Mouse (Mus musculus) frontal cortex, postnatal 14 days (tissue): ENCODE data around the gene Cdc37l1.

ENCODE experiments used
- DNase-seq, 2 experiments: peaks; one replicate each; pipeline ENCODE4 v3.0.0; 2022; ENCODE audit warnings: low spot score in 2 of 2

Gene Cdc37l1

DNA sequence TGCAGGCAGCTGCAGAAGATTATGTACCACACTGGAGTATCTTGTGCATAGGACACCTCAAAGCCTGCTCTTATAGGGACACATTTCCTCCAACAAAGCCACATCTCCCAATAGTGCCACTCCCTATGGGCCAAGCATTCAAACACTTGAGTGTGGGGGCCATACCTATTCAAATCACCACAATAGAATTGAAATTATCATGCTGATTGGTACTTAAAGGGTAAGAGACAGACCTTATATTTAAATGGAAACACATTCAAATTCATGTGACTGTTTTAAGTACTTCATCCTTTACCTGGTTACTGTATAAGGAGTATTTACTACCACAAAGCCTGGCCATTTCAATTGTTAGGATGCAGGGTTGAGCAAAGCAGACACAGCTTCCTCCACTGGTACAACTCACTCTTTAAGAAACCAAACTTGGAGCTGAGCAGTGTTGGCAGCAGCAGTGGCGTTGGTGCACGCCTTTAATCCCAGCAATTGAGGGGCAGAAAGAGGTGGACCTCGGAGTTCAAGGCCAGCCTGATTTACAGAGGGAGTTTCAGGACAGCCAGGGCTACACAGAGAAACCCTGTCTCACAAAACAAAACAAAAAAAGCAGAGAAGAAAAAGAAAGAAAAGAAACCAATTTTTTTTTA lies 18.0 kb downstream of the Cdc37l1 start:
- DNase-seq: no peak

DNA sequence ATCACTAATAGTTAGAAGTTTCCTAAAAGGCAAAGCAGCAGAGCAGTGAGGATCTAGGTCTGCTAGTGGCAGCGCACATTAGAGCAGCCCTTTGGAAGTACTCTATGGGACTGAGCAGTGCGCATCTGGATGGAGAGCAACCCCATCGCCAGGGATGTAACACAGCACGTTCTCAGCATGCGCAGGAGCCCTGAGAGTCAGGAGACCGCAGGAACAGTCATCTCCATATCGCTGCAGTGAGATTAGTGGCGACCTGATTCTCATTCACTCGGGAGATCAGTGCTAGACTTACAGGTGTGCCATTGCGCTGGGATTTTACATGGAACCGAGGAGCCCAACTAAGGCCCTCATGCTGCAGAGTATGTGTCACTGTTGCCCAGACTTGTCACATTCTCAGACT lies 18.9 kb downstream of the Cdc37l1 start:
- DNase-seq: no peak

DNA sequence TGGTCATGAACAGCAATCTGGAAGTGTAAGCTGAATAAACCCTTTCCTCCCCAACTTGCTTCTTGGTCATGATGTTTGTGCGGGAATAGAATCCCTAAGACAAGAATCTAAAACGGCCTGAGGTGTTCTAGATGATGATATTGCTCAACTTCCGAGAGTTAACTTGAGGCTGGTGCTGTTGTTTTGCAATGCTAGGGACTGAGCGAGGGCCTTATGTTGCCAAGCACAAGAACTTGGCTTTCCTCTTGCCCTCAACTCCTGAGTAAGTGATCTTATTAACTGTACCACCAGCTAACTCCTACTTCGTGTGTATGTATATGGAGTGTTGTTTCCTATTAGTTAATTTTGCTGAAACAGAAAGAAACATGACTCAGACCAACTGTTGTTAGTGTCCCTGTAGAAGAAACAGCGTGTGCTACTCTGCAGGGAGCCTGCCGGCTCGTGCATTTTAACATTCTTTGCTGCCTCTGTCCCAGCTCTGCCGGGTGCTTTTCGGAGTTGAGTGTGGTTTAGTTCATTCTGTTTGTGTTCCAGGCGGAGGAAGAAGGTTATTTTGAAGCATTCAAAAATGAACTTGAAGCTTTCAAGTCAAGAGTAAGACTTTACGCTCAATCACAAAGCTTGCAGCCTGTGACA lies 21.3 kb downstream of the Cdc37l1 start:
- no peak for DNase-seq

DNA sequence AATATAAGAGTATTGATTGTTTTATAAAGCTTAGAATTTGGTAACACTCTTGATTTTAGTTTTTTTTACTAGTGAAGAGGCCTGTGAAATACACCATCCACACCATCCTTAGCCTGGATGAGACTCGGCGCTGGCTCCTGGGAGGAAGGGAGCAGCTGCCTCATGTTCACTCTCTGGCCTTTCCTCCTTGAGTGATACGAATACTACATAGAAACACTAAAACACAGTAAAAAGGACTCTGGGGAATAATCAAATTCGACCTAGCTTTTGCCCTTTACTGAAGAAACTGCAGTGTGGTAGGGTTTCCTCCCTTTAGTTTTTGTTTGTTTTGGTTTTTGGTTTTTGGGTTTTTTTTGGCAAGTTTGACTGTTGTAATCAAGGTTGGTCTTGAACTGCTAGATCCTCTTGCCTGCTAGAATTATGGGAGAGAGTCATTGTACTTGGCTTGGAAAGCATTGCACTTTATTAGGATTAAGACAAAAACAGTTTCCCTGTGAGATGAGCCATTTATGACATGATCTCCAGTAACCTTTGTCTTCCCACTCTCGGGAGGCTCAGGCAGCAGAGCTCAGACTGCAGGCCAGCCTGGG lies 24.4 kb downstream of the Cdc37l1 start:
- DNase-seq: no peak

DNA sequence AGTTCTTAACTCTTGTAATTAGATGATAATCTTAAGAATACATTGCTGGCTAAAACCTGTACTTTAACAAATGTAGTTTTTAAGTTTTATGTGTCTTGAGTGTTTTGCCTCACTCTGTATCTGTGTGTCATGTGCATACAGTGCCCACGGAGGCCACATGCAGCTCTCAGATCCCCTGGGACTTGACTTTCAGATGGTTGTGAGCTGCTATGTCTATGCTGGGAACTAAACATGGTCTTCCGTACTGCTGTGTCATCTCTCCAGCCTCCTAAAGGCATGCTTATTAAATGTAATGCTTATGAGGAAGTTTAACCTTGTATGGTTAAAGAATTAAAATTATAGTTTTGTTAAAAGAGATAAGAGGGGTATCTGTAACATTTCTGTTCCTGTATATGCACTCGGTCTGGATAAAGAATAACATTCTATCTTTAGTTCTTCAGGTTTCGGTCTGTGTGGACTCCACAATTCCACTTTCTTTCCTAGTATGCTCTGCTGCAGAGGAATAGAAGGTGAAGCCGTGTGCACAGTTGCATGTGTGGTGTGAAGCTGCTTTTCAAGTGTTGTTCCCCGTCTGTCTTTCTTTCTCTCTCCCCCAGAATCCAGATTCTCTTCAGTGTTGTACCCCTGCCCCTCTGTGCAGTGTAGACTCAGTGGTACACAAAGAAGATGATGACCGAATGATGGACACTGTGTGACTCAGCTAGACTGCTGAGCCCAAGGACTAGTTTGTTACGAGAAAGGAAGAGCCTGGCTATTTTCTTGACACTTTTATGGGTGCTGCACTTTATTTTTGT lies 25.5 kb downstream of the Cdc37l1 start:
- DNase-seq: no peak

DNA sequence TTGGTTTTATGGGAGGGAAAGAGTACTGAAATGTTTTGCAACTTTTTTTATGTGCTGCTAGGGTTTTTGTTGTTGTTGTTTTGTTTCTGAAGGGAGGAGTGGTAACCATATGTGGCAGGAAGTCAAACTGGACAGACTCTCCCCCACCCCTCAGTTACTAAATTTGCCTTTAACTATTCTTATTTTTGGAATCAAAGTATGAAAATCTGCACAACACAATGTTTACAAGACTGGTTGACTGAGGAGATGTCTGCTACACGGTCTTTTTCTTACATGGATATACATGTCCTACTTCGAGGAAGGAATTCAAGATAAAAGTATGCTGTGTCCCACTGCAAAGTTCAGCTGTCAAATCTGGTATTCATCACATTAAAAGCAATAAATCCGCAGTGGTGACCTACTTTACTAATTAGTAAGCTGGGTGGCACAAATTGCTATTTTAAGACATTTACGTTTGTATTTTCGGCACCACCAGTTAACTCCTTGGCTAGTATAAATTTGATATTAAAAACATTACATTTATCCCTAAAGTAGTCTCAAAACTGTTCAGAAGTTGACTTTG lies 26.1 kb downstream of the Cdc37l1 start:
- no peak for DNase-seq

DNA sequence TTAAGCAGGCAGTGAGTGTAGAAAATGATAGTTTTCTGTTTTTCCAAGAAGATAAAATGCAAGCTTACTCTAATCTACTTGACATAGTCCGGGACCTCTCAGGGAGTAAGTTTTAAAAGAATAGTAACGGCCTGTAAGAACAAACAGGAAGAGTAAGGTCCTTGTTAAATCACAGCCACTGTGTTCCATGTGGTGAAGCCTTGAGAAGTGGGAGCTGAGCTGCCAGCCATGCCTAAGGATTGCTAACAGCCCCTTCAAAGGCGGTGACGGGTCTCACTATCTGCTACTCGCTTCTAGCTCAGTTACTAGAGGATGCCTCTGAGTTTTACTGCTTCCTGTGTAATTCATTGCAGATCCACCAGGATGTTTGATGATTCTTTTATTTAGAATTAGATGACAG lies 26.6 kb downstream of the Cdc37l1 start:
- no peak for DNase-seq

DNA sequence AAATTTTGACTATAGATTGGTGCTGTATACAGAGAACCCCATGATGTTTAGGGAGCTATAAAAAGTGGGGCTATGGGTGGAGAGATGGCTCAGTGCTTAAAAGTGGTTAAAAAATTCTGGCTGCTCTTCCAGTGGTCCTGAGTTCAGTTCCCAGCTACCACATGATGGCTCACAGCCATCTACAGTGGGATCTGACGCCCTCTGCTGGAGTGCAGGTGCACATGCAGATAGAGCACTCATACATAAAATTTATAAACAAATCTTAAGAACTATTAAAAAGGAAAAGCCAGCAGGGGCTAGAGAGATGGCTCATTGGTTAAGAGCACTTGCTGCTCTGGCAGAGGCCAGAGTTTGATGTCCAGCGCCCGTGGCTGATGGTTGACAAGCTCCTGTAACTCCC lies 29.5 kb downstream of the Cdc37l1 start:
- DNase-seq: no peak

DNA sequence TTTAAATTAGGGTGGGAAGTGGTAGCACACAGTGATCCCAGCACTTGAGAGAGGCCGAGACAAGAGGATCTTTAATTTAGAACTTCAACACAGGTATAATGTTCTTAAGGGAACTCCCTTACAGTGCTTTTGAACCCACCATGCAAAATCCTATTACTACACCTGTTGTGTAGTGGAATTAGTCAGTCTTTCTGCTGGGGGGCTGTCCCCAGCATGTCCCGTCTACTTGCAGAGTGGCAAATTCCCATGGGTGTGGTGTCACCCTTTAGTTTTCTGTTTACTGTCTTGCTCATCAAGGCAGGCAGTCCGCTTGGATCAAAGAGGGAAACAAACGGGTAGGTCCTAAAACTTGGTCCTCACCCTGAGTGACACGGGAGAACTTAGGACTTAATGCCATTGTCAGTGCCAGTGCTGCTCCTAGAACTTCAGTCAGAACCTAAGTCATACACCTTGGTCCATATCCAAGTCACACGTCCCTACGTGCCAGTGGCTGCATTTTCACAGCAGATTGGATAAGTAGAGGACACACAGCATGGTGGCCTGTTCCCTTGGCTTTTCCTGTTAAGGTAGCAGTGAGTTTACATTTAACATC lies 31.7 kb downstream of the Cdc37l1 start:
- no peak for DNase-seq

DNA sequence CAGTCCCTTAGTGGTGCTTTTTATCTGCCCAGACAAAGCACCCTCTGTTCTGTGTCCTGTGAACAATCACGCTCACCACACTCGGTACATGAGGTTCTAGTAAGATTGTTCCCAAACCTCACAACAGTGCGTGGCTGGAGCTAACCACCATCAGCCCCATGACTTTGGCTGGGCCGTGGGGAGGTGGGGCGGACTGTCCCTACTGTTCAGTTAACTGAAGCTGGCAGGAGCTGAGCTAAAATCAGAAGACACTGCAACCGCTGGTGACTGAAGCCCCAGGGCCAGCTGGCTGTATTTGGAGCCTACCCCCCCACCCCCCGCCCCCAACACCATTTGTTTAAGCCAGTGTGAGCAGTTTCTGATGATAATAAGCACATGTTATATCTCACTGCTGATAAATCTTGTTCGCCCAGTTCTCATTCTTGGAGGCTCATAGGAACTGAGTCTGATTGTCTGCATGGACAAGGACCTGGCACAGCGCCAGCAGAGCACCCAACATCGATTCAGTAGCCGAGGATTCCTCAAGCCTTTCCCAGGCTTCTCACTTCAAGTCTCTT lies 34.3 kb downstream of the Cdc37l1 start:
- peak in 1 of 2 experiments; percentile 35 for DNase-seq

DNA sequence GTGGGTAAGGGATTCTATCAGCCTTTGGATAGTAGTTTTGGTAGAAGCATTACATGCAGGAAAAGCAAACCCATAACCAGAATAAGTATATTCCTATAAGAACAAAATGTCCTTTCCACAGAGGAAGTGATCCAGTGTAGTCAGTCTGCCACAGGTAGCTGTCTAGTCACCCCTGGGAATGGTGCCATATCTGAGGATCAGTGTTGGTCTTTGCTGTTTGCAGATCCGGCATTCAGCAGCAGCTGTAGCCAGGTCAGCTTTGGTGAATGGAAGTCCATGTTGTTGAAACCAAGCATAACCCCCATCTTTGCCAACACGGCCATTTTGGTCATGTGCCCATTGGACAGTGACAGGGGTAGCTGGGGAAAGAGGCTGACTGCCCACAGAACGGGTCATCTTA lies 41.6 kb downstream of the Cdc37l1 start:
- DNase-seq: no peak

DNA sequence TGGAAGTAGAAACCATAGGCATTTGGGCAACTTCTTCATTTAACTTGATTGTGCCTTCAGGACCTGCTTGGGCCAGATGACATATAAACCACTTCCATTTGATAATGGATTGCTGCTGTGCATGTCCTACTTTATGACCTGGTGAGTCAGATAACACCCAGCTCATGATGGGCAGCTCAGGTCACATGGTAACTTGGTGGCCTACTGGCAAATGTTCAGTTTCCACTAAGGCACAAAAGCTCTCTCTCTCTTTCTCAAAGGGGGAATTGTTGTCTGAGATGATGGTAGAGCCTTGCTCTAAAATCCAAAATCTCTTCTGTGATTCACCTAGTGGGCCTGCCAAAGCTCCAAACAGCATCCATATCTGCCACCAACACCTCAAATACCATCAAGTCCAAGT lies 42.5 kb downstream of the Cdc37l1 start:
- no peak for DNase-seq

DNA sequence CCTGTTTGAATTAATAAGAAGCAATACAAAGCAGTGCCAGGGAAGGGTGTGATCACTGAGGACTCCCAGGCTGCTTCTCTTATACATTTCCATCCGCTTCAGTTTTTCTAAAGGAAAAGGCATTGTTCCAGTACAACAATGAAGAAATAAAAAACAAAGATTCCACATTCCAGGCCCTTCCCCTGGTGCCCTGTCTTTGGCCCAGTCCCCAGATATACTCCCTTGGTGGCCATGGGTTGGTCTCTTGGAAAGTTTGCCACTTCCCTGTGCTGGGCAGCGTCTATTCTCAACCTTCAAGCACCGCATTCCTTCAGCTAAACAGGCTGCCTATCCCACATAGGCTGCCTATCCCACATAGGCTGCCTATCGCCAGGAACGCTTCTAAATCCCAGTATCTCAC lies 46.9 kb downstream of the Cdc37l1 start:
- no peak for DNase-seq

DNA sequence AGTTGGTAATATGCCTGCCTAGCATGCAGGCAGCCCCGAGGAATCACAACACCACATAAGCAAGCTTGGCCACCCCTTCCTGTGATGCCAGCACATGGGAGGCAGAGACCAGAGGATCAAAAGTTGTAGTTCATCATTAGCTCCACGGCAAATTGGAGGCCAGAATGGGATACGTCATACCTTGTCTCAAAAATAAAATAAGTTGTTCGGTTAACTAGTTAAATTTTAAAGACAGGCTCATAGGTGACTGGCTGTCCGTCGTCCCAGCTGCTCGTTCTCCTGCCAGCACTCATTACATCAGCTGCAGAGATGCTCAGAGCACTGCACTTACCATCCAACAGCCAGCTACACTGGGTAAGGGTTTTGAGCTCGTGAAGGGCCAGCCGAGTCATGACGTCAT lies 47.4 kb downstream of the Cdc37l1 start:
- no peak for DNase-seq

DNA sequence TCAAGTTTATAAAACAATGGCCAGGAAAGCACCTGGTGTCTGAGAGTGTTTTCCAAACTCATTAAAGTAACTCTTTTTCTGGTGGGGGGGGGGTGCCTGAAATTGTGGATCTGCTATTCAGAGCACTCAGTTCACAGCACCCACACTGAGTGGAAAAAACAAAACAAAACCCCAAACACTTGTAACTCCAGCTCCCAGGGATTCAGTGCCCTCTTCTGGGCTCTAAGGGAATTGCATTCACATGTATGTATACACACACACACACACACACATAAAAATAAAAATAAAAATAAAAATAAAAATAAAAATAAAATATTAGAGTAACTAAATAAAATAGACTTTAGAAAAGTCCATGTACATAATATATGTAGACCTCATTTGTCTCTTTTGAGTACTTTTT lies 49.2 kb downstream of the Cdc37l1 start:
- DNase-seq: no peak

DNA sequence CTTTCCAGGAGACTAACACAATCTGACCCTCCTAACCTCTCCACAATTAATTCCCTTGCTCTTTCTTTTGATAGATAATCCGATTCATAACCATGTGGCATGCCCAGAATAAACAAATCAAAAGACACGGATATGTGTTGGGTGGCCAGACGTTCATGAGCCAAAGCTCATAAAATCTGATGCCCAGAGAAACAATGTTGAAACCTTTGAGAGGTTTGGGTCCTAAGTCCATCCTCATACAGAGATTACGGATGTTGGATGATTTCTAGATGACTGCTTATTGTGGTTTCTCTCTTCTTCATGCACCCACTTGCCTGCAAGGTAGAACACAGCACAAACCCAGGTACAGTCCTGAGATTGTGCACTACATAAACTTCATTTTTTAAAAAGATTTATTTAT lies 50.1 kb downstream of the Cdc37l1 start:
- DNase-seq: no peak

DNA sequence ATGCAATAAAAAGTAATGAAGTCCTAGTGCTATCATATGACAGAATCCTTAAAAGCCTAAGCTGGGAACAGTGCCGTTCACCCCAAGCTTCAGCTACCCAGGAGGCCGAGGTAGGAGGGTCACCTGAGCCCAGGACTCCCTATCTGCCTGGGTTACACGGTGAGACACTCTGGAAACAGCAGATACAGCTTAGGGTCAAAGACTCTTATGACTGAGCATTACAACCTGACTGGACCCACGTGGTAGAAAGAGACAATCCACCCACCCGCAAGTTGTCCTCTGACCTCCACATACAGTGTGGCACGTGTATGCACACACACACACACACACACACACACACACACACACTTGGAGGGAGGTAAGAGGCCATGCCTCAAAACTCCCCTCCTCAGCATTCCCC lies 52.0 kb downstream of the Cdc37l1 start:
- no peak for DNase-seq

DNA sequence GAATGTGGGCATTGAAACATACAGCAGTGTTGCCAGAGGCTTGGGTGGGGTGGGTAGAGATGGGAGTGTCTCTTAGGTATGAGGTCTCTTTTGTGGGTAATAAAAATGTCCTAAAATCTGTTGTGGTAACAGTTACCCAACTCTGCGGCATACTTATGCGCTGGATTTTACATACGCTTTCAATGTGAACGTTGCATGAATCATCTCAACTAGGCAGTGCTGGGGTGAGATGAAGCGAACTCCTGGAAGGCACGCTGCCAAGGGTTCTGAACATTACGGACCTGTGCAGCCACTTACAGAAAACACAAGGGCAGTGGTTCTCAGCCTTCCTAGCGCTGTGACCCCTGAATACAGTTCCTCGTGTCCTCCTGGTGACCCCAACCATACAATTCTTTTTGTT lies 52.5 kb downstream of the Cdc37l1 start:
- DNase-seq: no peak

DNA sequence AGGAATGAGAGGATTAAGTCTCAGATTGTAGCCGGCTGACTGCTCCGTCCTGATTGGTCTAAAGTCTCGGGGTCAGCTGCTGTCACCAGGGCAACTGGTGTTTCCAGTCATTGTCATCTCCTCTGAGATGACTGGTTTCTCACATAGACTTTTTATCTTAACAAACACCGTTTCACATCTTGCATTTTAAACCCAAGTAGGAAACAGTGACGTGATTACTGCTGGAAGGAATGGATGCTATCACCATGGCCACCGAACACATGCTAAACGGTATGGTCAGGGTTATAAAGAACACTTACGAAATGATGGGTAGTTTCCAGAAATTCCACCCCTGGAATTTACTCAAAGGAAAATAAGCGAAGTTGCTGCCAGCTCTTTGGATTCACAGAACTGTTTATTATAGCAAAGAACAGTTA lies 54.2 kb downstream of the Cdc37l1 start:
- no peak for DNase-seq

DNA sequence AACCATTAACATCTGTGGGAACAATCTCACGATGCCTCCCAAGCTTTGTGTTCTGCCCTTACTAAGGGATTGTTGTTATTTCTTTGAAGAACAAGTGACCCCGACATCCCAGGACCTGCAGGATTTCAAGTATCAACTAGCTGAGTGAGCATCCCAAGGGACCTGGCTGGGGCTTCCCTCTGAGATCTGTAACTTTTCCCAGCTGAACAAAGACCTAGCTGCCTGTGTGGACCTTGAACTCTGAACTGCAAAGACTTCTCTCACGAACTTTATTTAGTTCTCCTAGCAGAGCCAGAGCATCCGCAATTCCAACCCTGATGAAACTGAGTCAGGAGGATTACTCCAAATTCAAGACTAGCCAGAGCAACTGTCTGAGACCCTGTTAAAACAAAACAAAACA lies 55.2 kb downstream of the Cdc37l1 start:
- no peak for DNase-seq

DNA sequence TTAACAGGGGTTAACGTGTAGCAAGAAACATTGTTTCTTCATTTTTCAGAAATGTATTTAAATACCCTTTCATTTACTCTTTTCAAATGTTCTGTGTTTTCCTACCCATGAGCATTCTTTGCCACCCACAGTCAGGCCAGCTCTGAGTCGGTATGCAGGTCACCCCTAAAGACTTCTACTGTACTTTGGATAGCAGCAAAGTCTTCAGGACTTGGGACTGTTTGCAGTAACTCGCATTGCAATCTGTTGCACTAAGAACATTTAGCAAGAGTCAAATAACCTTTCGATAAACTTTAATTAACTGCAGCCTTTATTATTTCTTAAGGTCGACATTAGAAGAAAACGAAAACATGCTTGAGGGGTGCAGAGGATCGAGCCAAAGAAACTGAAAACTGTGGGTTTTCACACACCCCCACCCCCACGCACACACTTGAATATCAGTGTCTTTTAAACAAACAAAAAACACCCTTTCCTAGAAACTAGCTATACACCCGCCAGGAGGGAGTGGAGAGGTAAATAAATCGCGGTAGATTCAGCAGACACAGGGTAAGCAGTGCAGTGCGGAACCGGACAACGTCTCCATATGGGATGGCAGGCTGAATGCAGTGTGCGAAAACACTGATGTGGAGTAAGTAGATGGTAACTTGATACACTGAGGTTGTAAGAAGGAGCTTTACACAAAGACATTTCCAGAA lies 56.0 kb downstream of the Cdc37l1 start:
- no peak for DNase-seq
